22 mouse cellular contexts compared by ENCODE assay signal in genomic region chr12:102424456-102424855, GRCm38 (mm10).
"Had no signal": no experiment of that assay in that cellular context is flagged by ENCODE, and none has a peak within 500 bp of the region (broad histone marks: within the 10 kb centered on the region; RNA-seq: fewer than 3 reads in every experiment).

No protein-coding gene starts in this region.

- H3K27ac ChIP-seq: heart, adult 2 months; hindbrain, embryonic 13.5 days; hindbrain, embryonic 15.5 days; hindbrain, postnatal 0 days; limb, embryonic 13.5 days; limb, embryonic 15.5 days; liver, embryonic 14.5 days had no signal

- DNase-seq: gastrocnemius, postnatal 14 days; gastrocnemius, postnatal 36 days; heart, adult 11 months; heart, adult 2 months; heart, postnatal 10 days; heart, postnatal 36 days; kidney, adult 11 months; kidney, adult 9 months; kidney, postnatal 10 days; kidney, postnatal 25 days; layer of hippocampus, adult 9-11 months; layer of hippocampus, postnatal 36 days; left cerebral cortex, postnatal 4 days had no signal

- H3K27me3 ChIP-seq: heart, embryonic 13.5 days; hindbrain, embryonic 13.5 days; hindbrain, embryonic 15.5 days; limb, embryonic 13.5 days; limb, embryonic 15.5 days had no signal

- H3K4me1 ChIP-seq: limb, embryonic 13.5 days had no signal

- H3K9ac ChIP-seq: heart, embryonic 13.5 days; hindbrain, embryonic 13.5 days; hindbrain, embryonic 15.5 days; limb, embryonic 13.5 days; limb, embryonic 15.5 days; liver, embryonic 14.5 days had no signal

- ATAC-seq: hindbrain, postnatal 0 days; intestine, embryonic 16.5 days had no signal

- H3K4me3 ChIP-seq: heart, adult 2 months; heart, embryonic 13.5 days; hindbrain, embryonic 13.5 days; hindbrain, embryonic 15.5 days; limb, embryonic 13.5 days; limb, embryonic 15.5 days had no signal

- H3K9me3 ChIP-seq: hindbrain, embryonic 13.5 days; hindbrain, embryonic 15.5 days; limb, embryonic 13.5 days; limb, embryonic 15.5 days had no signal

- H3K4me2 ChIP-seq: heart, embryonic 11.5 days; heart, embryonic 13.5 days; hindbrain, embryonic 13.5 days; hindbrain, embryonic 15.5 days; limb, embryonic 13.5 days; limb, embryonic 15.5 days had no signal
